Mouse (Mus musculus): ENCODE results near the gene Ffar3. TPM values are rescaled to one million over a fixed set of nuclear protein-coding genes. Genes with fewer than 3 reads are reported as not detected.

Gene Ffar3
- total and polyA plus RNA-seq, 2 experiments from 2014 or later = not detected

DNA sequence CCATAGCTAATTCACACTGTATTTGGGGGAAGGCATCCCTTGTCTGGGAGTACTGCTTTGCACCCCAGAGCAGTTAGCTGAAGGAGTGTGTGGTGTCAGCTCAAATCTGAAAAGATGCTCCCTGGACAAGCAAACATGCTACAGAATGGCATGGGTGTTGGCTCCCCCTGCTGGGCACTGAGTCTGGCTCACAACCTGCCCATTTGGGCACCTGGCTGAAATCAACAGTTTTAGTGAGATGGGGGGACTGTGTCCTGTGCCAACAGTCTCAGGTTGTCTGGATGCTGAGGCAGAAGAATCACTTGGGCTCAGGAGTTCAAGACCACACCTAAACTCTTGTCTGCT, 3.3 kb upstream of the Ffar3 start:
- H3K4me1 ChIP-seq (ENCODE audit: control insufficient read depth, insufficient read depth) = peaks cover 4% of the 10 kb centered on the region; the same call in 1 of the 2 replicates
- H3K27ac ChIP-seq (ENCODE audit: low read depth) = no peak overlapping the region
- no peak for ATAC-seq (ENCODE audit: insufficient read depth, low read depth)
- no peak overlapping the region for H3K9ac ChIP-seq (replicated peaks; ENCODE audit: low read depth, low read length)
- no peak overlapping the region for H3K4me3 ChIP-seq (ENCODE audit: low read depth, low read length)
- no peak overlapping the region for H3K4me2 ChIP-seq (ENCODE audit: low read depth, low read length)
- peak; percentile 73 for TF ChIP-seq CTCF (IDR thresholded peaks at IDR 0.05; ENCODE audit: low read depth)
- no peak for TF ChIP-seq EP300 (IDR thresholded peaks at IDR 0.05; ENCODE audit: low read depth)
- DNase-seq (ENCODE audit: low spot score) = peak; percentile 26
- peaks cover 17% of the 10 kb centered on the region for H3K27me3 ChIP-seq (ENCODE audit: control insufficient read depth, insufficient read depth, low read length)
- no peaks in the 10 kb centered on the region for H3K9me3 ChIP-seq (replicated peaks; ENCODE audit: control insufficient read depth, low read length)
- no peaks in the 10 kb centered on the region for H3K36me3 ChIP-seq (replicated peaks; ENCODE audit: control insufficient read depth, insufficient read depth, low read length)

DNA sequence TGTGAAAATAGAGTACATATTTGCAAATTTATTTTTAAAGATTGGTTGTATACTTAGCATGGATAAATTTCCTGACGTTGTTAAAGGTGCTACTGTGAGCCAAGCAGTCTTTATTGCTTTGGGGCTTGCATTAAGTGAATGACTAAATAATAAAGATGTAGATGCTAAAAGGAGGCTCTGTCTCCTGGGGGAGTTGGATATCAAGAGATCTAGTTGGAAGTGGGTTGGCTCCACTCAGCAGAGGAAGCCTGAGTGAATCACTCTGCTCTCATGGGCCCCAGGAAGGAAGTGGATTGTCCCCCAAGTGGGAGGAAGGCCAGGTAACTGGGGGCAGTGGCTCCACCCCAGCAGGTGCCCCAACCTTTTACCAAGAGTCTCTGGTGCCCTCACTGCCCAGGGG, 1.8 kb upstream of the Ffar3 start:
- Histone ChIP-seq H3K9ac (replicated peaks; ENCODE audit: low read depth, low read length) (no peak overlapping the region), H3K4me3 (ENCODE audit: low read depth, low read length) (no peak overlapping the region), H3K9me3 (replicated peaks; ENCODE audit: control insufficient read depth, low read length) (no peaks in the 10 kb centered on the region), H3K27ac (ENCODE audit: low read depth) (no peak overlapping the region), H3K4me1 (ENCODE audit: control insufficient read depth, insufficient read depth) (no peaks in the 10 kb centered on the region), H3K4me2 (ENCODE audit: low read depth, low read length) (no peak overlapping the region), H3K27me3 (ENCODE audit: control insufficient read depth, insufficient read depth, low read length) (peaks cover 17% of the 10 kb centered on the region), H3K36me3 (replicated peaks; ENCODE audit: control insufficient read depth, insufficient read depth, low read length) (no peaks in the 10 kb centered on the region)
- TF ChIP-seq EP300 (IDR thresholded peaks at IDR 0.05; ENCODE audit: low read depth) = no peak
- TF ChIP-seq CTCF (IDR thresholded peaks at IDR 0.05; ENCODE audit: low read depth) = no peak
- DNase-seq (ENCODE audit: low spot score) (no peak), ATAC-seq (ENCODE audit: insufficient read depth, low read depth) (no peak)
- 77% methylated on average over 1 of the region's 1 CpGs for WGBS

DNA sequence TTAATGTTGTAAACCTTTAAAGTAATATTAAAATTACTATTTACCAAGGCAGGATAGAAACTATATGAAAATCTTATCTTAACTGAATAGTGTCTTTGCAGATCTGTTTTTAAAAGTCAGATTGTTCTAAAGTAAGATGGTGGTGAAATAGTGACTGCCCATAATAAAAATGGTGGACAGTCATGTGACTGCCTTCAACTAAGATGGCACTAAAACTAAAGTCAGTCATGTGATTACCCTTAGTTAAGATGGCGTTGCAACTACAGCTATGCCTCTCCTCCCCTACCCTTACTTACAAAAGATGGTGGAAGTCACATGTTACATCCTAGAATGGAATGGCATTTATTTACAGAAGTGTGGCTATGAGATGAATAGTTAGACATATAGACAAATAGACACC, 4.6 kb downstream of the Ffar3 start:
- H3K27ac ChIP-seq (ENCODE audit: low read depth) = no peak overlapping the region
- no peak overlapping the region for H3K4me3 ChIP-seq (ENCODE audit: low read depth, low read length)
- H3K27me3 ChIP-seq (ENCODE audit: control insufficient read depth, insufficient read depth, low read length) = peaks cover 13% of the 10 kb centered on the region; the same call in 1 of the 2 replicates
- H3K4me1 ChIP-seq (ENCODE audit: control insufficient read depth, insufficient read depth) = no peaks in the 10 kb centered on the region
- no peak overlapping the region for H3K9ac ChIP-seq (replicated peaks; ENCODE audit: low read depth, low read length)
- TF ChIP-seq EP300 (IDR thresholded peaks at IDR 0.05; ENCODE audit: low read depth) (no peak), CTCF (IDR thresholded peaks at IDR 0.05; ENCODE audit: low read depth) (no peak)
- H3K4me2 ChIP-seq (ENCODE audit: low read depth, low read length) = no peak overlapping the region
- no peaks in the 10 kb centered on the region for H3K9me3 ChIP-seq (replicated peaks; ENCODE audit: control insufficient read depth, low read length)
- WGBS = 75% methylated on average over 1 of the region's 1 CpGs
- no peaks in the 10 kb centered on the region for H3K36me3 ChIP-seq (replicated peaks; ENCODE audit: control insufficient read depth, insufficient read depth, low read length)
- ATAC-seq (ENCODE audit: insufficient read depth, low read depth) (no peak), DNase-seq (ENCODE audit: low spot score) (no peak)

DNA sequence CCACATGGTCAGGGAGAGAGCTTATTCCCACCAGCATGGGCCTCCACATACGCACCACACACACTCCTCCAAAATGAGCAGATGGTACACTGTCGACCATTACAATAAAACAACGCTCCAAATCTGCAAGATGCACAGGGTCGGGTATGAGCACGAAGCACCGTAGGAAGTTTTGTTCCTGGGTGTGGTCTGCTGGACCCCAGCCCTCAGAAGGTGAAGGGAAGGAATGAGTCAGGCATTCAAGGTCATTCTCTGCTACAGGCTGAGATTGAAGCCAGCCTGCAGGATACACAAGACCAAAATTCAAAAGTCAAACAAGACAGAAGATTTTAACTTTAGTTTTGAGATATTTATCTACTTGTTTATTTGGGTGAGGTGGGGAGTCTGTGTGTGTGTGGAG, 8.0 kb downstream of the Ffar3 start:
- H3K4me1 ChIP-seq (ENCODE audit: control insufficient read depth, insufficient read depth) = no peaks in the 10 kb centered on the region
- DNase-seq (ENCODE audit: low spot score) (no peak), ATAC-seq (ENCODE audit: insufficient read depth, low read depth) (no peak)
- no peak overlapping the region for H3K4me3 ChIP-seq (ENCODE audit: low read depth, low read length)
- TF ChIP-seq CTCF (IDR thresholded peaks at IDR 0.05; ENCODE audit: low read depth) (no peak), EP300 (IDR thresholded peaks at IDR 0.05; ENCODE audit: low read depth) (no peak)
- H3K4me2 ChIP-seq (ENCODE audit: low read depth, low read length) = no peak overlapping the region
- no peak overlapping the region for H3K27ac ChIP-seq (ENCODE audit: low read depth)
- no peaks in the 10 kb centered on the region for H3K27me3 ChIP-seq (ENCODE audit: control insufficient read depth, insufficient read depth, low read length)
- 58% methylated on average over 6 of the region's 6 CpGs for WGBS
- H3K36me3 ChIP-seq (replicated peaks; ENCODE audit: control insufficient read depth, insufficient read depth, low read length) = no peaks in the 10 kb centered on the region
- H3K9ac ChIP-seq (replicated peaks; ENCODE audit: low read depth, low read length) = no peak overlapping the region
- H3K9me3 ChIP-seq (replicated peaks; ENCODE audit: control insufficient read depth, low read length) = no peaks in the 10 kb centered on the region

DNA sequence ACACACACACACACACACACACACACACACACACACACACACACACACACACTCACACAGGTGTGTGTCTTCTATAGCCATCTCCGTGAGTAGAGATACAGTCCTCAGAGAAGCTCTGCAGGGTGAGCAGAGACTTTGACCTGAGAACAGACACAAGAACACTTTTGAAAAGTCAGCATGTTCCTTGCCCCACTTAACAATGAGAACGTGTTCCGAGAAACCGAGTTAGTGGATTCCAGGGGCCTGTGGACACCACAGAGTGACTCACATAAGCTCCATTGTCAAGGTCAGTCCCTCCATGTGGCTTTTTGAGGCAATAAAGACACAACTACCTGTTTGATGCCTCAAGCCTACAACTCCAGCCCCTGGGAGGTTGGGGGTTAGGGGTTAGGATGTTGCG, 8.6 kb downstream of the Ffar3 start:
- H3K27ac ChIP-seq (ENCODE audit: low read depth) = no peak overlapping the region
- ATAC-seq (ENCODE audit: insufficient read depth, low read depth) (no peak), DNase-seq (ENCODE audit: low spot score) (no peak)
- H3K4me3 ChIP-seq (ENCODE audit: low read depth, low read length) = no peak overlapping the region
- H3K36me3 ChIP-seq (replicated peaks; ENCODE audit: control insufficient read depth, insufficient read depth, low read length) = no peaks in the 10 kb centered on the region
- no peaks in the 10 kb centered on the region for H3K9me3 ChIP-seq (replicated peaks; ENCODE audit: control insufficient read depth, low read length)
- no peak overlapping the region for H3K9ac ChIP-seq (replicated peaks; ENCODE audit: low read depth, low read length)
- no peak overlapping the region for H3K4me2 ChIP-seq (ENCODE audit: low read depth, low read length)
- WGBS = 56% methylated on average over 5 of the region's 5 CpGs
- H3K4me1 ChIP-seq (ENCODE audit: control insufficient read depth, insufficient read depth) = no peaks in the 10 kb centered on the region
- no peak for TF ChIP-seq EP300 (IDR thresholded peaks at IDR 0.05; ENCODE audit: low read depth)
- no peak for TF ChIP-seq CTCF (IDR thresholded peaks at IDR 0.05; ENCODE audit: low read depth)
- no peaks in the 10 kb centered on the region for H3K27me3 ChIP-seq (ENCODE audit: control insufficient read depth, insufficient read depth, low read length)

DNA sequence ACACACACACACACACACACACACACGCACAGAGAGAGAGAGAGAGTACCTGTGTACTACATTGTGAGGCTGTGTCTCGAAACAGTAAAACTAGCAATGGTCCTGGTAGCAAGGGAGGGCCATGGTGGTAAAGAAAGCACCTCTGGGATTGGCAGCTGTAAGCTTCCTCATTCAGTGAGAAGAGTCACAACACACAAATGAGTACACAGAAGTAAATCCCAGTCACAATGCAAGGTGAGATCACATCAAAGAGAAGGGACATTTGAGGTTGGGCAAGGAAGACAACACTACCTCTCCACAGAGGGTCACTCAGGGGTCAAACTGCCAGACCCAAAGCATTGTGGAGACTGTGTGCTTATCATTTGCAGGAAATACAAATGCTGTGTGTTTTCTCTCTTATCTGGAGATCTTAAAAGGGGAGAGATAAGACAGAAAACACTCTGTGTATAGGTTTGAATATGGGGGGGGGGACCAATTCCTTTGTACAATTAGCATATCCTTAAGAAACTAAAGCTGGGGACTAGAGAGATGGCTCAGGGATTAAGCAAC, 9.4 kb downstream of the Ffar3 start:
- Histone ChIP-seq H3K9ac (replicated peaks; ENCODE audit: low read depth, low read length) (no peak overlapping the region), H3K4me1 (ENCODE audit: control insufficient read depth, insufficient read depth) (no peaks in the 10 kb centered on the region), H3K9me3 (replicated peaks; ENCODE audit: control insufficient read depth, low read length) (no peaks in the 10 kb centered on the region), H3K36me3 (replicated peaks; ENCODE audit: control insufficient read depth, insufficient read depth, low read length) (no peaks in the 10 kb centered on the region), H3K27ac (ENCODE audit: low read depth) (no peak overlapping the region), H3K4me2 (ENCODE audit: low read depth, low read length) (no peak overlapping the region), H3K27me3 (ENCODE audit: control insufficient read depth, insufficient read depth, low read length) (no peaks in the 10 kb centered on the region), H3K4me3 (ENCODE audit: low read depth, low read length) (no peak overlapping the region)
- TF ChIP-seq CTCF (IDR thresholded peaks at IDR 0.05; ENCODE audit: low read depth) (no peak), EP300 (IDR thresholded peaks at IDR 0.05; ENCODE audit: low read depth) (no peak)
- ATAC-seq (ENCODE audit: insufficient read depth, low read depth) (no peak), DNase-seq (ENCODE audit: low spot score) (no peak)
- WGBS = 59% methylated on average over 2 of the region's 2 CpGs

Measured in heart, postnatal 0 days (tissue).